Mouse (Mus musculus) neural tube, embryonic 15.5 days (tissue): ENCODE data around the gene Fbxw5. TPM values are rescaled to one million over a fixed set of nuclear protein-coding genes. Genes with fewer than 3 reads are reported as not detected.

Experiments
- polyA plus RNA-seq: library from polyadenylated mRNA; unstranded; fragments of >200 nt; fragmentation: Nextera tagmentation; extraction: Ambion mirVana; gene quantifications from 2 replicates; pipeline ENCODE4 v1.2.1, GENCODE M21; 2015

The Fbxw5 gene
- polyA plus RNA-seq, 1 experiment from 2014 or later = 134 TPM

Other genes with a start within 250 kb of the Fbxw5 start
- 17.5 and 17.7 TPM in 2 replicates for gene Tmem203, start 245.3 kb upstream of the Fbxw5 start, polyA plus RNA-seq
- 14.8 and 16.3 TPM in 2 replicates for gene Tprn, start 238.1 kb upstream of the Fbxw5 start, polyA plus RNA-seq
- 177 and 183 TPM in 2 replicates for gene Ssna1, start 228.3 kb upstream of the Fbxw5 start, polyA plus RNA-seq
- gene Anapc2, start 228.3 kb upstream of the Fbxw5 start, polyA plus RNA-seq = 125 and 129 TPM in 2 replicates
- not detected in 2 replicates for gene Tmem210, start 212.6 kb upstream of the Fbxw5 start, polyA plus RNA-seq
- gene Lrrc26, start 210.8 kb upstream of the Fbxw5 start, polyA plus RNA-seq = 0.22 and 0.26 TPM in 2 replicates
- 58.0 and 68.4 TPM in 2 replicates for gene Grin1, start 181.6 kb upstream of the Fbxw5 start, polyA plus RNA-seq
- 43.5 and 46.6 TPM in 2 replicates for gene Man1b1, start 168.4 kb upstream of the Fbxw5 start, polyA plus RNA-seq
- 24.2 and 27.3 TPM in 2 replicates for gene Dpp7, start 144.4 kb upstream of the Fbxw5 start, polyA plus RNA-seq
- gene Uap1l1, start 135.1 kb upstream of the Fbxw5 start, polyA plus RNA-seq = 8.5 and 14.0 TPM in 2 replicates
- 10.6 and 16.3 TPM in 2 replicates for gene Sapcd2, start 128.4 kb upstream of the Fbxw5 start, polyA plus RNA-seq
- gene Entpd2, start 104.9 kb upstream of the Fbxw5 start, polyA plus RNA-seq = 9.6 TPM in 2 replicates
- gene Npdc1, start 101.4 kb upstream of the Fbxw5 start, polyA plus RNA-seq = 398 and 483 TPM in 2 replicates
- 0.13 and 0.38 TPM in 2 replicates for gene Fut7, start 77.5 kb upstream of the Fbxw5 start, polyA plus RNA-seq
- 11.2 and 13.4 TPM in 2 replicates for gene Abca2, start 72.0 kb upstream of the Fbxw5 start, polyA plus RNA-seq
- 1.8 and 2.0 TPM in 2 replicates for gene Clic3, start 43.9 kb upstream of the Fbxw5 start, polyA plus RNA-seq
- 100 and 120 TPM in 2 replicates for gene Paxx, start 39.7 kb upstream of the Fbxw5 start, polyA plus RNA-seq
- gene Ptgds, start 30.7 kb upstream of the Fbxw5 start, polyA plus RNA-seq = 40.1 and 116 TPM in 2 replicates
- gene Lcn12, start 6.8 kb upstream of the Fbxw5 start, polyA plus RNA-seq = not detected in 2 replicates
- gene C8g, start 969 bp downstream of the Fbxw5 start, polyA plus RNA-seq = 6.3 and 6.4 TPM in 2 replicates
- gene Traf2, start 46.2 kb downstream of the Fbxw5 start, polyA plus RNA-seq = 15.4 and 21.1 TPM in 2 replicates
- 400 and 433 TPM in 2 replicates for gene Edf1, start 57.1 kb downstream of the Fbxw5 start, polyA plus RNA-seq
- 2.3 and 33.0 TPM in 2 replicates for gene Mamdc4, start 74.1 kb downstream of the Fbxw5 start, polyA plus RNA-seq
- 159 and 181 TPM in 2 replicates for gene Phpt1, start 74.5 kb downstream of the Fbxw5 start, polyA plus RNA-seq
- gene Ajm1, start 81.0 kb downstream of the Fbxw5 start, polyA plus RNA-seq = 14.5 and 18.9 TPM in 2 replicates
- gene Rabl6, start 107.8 kb downstream of the Fbxw5 start, polyA plus RNA-seq = 66.8 and 69.6 TPM in 2 replicates
- gene Ccdc183, start 116.9 kb downstream of the Fbxw5 start, polyA plus RNA-seq = 0.23 and 0.27 TPM in 2 replicates
- gene Tmem141, start 121.3 kb downstream of the Fbxw5 start, polyA plus RNA-seq = 53.4 and 56.6 TPM in 2 replicates
- 2.7 and 3.8 TPM in 2 replicates for gene Fcna, start 127.3 kb downstream of the Fbxw5 start, polyA plus RNA-seq
- not detected in 2 replicates for gene Lcn8, start 152.4 kb downstream of the Fbxw5 start, polyA plus RNA-seq
- gene Lcn5, start 157.2 kb downstream of the Fbxw5 start, polyA plus RNA-seq = not detected in 2 replicates
- not detected in 2 replicates for gene Lcn6, start 176.0 kb downstream of the Fbxw5 start, polyA plus RNA-seq
- not detected in 2 replicates for gene Lcn10, start 182.0 kb downstream of the Fbxw5 start, polyA plus RNA-seq
- gene Obp2a, start 199.3 kb downstream of the Fbxw5 start, polyA plus RNA-seq = not detected in 2 replicates
- gene Bmyc, start 206.0 kb downstream of the Fbxw5 start, polyA plus RNA-seq = 162 and 177 TPM in 2 replicates
- gene Obp2b, start 236.3 kb downstream of the Fbxw5 start, polyA plus RNA-seq = not detected in 2 replicates